Mouse (Mus musculus): ENCODE results near the gene Fndc11.

- TF ChIP-seq POLR2A (IDR thresholded peaks at IDR 0.05; ENCODE audit: extremely low read depth, insufficient read depth, low read length) (no peak), CTCF (IDR thresholded peaks at IDR 0.05; ENCODE audit: extremely low read depth, insufficient read depth, low read length) (no peak)
Observed at GRCm38 (mm10) chr2:181243706-181244394, 24.0 kb downstream of the Fndc11 start.
